Mouse (Mus musculus) midbrain, embryonic 10.5 days (tissue): ENCODE measurements around the gene Senp2. TPM values are rescaled to one million over a fixed set of nuclear protein-coding genes. Genes with fewer than 3 reads are reported as not detected.
A peak's percentile ranks its signal among the peaks of the same experiment; 100 is the strongest.

ENCODE experiments used
- DNase-seq: peaks from one replicate; pipeline ENCODE4 v3.0.0-alpha.2; 2017; ENCODE audit warnings: low spot score
- H3K27ac ChIP-seq: fragments of 300-500 bp; sonication (generic); replicated peaks from 2 replicates; pipeline ENCODE4 v1.5.1; 2016; ENCODE audit warnings: mild to moderate bottlenecking
- H3K27me3 ChIP-seq: fragments of 300-500 bp; sonication (generic); 2 replicates; pipeline ENCODE4 v1.6.1; 2016; ENCODE audit warnings: low read depth, mild to moderate bottlenecking; ENCODE audit not compliant: poor library complexity, severe bottlenecking
- H3K36me3 ChIP-seq: fragments of 300-500 bp; sonication (generic); 2 replicates; pipeline ENCODE4 v1.6.1; 2016; ENCODE audit warnings: mild to moderate bottlenecking, moderate library complexity
- H3K4me1 ChIP-seq: fragments of 300-500 bp; sonication (generic); 2 replicates; pipeline ENCODE4 v1.6.1; 2016
- H3K4me3 ChIP-seq: fragments of 300-500 bp; sonication (generic); 2 replicates; pipeline ENCODE4 v1.5.1; 2016; ENCODE audit warnings: mild to moderate bottlenecking, moderate library complexity
- H3K9me3 ChIP-seq: fragments of 300-500 bp; sonication (generic); replicated peaks from 2 replicates; pipeline ENCODE4 v1.6.1; 2016; ENCODE audit warnings: mild to moderate bottlenecking
- whole genome bisulfite sequencing: fragments of 180-500 bp; shearing (Covaris S2); methylation state at CpG from one replicate; pipeline ENCODE4 v1.1.7; 2016; 5-methylcytosine and 5-hydroxymethylcytosine counted together
- polyA plus RNA-seq: library from polyadenylated mRNA; unstranded; fragments of >200 nt; fragmentation: Nextera tagmentation; extraction: Ambion mirVana; gene quantifications from 2 replicates; pipeline ENCODE4 v1.2.1, GENCODE M21; 2016

The Senp2 gene
- polyA plus RNA-seq, 1 experiment from 2014 or later = 64.2 TPM

GRCm38 (mm10) chr16:22075829-22076619 is 66.7 kb downstream of the Senp2 start:
- peak; percentile 47 for DNase-seq
- 14% methylated on average over 5 of the region's 5 CpGs for WGBS
- H3K27ac ChIP-seq = peak overlapping the region; percentile 80

DNA sequence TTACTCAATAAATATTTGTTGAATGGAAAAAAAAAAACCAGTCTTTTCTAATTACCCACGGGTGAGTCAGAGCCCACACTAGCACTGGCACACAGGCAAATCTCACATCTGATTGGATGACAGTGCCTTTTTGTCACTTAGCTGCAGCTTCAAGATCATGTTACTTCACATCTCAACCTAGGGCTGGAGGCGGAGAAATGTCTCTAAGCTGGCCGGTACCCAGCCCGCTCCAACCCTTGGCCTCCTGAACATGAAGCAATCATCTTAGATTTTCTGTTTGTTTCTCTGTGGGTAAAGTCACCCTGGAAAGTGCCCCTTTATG is 67.3 kb downstream of the Senp2 start:
- WGBS = 41% methylated on average over 4 of the region's 4 CpGs
- Histone ChIP-seq H3K4me1 (peaks cover 22% of the 10 kb centered on the region), H3K4me3 (no peak overlapping the region), H3K27ac (peak overlapping the region; percentile 80; the same call in 1 of the 2 replicates), H3K36me3 (peaks cover 100% of the 10 kb centered on the region), H3K27me3 (no peaks in the 10 kb centered on the region), H3K9me3 (no peaks in the 10 kb centered on the region)
- DNase-seq = no peak

More at GRCm38 (mm10) chr16:22075829-22076619, 66.7 kb downstream of the Senp2 start:
- Histone ChIP-seq H3K4me3 (0 out of 2 replicates have a peak overlapping the region, but pooled peaks have one; percentile 2), H3K9me3 (no peaks in the 10 kb centered on the region), H3K4me1 (peaks cover 22% of the 10 kb centered on the region), H3K27me3 (no peaks in the 10 kb centered on the region), H3K36me3 (peaks cover 100% of the 10 kb centered on the region)

DNA sequence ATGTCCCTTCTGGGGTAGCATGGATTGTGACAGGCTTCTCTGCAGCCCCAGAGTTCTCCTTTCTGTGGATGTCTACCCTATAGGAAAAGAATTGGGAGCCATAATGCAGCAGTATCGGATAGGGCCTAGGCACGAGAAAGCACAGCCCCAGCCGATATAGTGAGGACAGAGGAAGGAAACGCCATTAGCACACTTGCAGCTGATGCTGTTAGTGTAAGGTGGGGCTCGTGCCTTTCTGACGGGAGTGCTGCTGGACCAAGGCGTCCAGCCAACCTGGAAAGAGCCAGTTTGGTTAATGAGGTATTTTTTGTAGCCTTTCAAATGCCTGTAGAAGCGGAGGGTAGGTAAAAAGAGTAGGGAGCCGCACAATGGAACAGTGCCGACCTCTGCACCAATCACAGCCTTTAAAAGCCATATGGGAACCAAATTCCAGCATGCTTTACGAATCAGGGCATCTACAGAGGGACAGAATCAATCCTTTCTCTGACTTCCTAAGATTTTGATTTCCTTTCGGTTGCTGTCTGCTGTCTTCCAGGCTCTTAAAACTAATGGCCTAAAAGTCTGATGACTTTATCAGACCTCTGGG is 70.9 kb downstream of the Senp2 start:
- peaks cover 28% of the 10 kb centered on the region for H3K4me1 ChIP-seq
- no peak for DNase-seq
- no peak overlapping the region for H3K4me3 ChIP-seq
- WGBS = 93% methylated on average over 12 of the region's 12 CpGs
- H3K36me3 ChIP-seq = peaks cover 91% of the 10 kb centered on the region
- no peaks in the 10 kb centered on the region for H3K27me3 ChIP-seq
- no peak overlapping the region for H3K27ac ChIP-seq
- no peaks in the 10 kb centered on the region for H3K9me3 ChIP-seq

- no peak overlapping the region for H3K27ac ChIP-seq
- DNase-seq = no peak
- H3K27me3 ChIP-seq = no peaks in the 10 kb centered on the region
- H3K4me3 ChIP-seq = no peak overlapping the region
- no peaks in the 10 kb centered on the region for H3K9me3 ChIP-seq
- peaks cover 77% of the 10 kb centered on the region for H3K36me3 ChIP-seq
- 91% methylated on average over 4 of the region's 4 CpGs for WGBS
- H3K4me1 ChIP-seq = peaks cover 5% of the 10 kb centered on the region; the same call in 1 of the 2 replicates
Observed at GRCm38 (mm10) chr16:22085411-22085810, 76.1 kb downstream of the Senp2 start.

GRCm38 (mm10) chr16:22091255-22091783 is 82.0 kb downstream of the Senp2 start:
- no peaks in the 10 kb centered on the region for H3K27me3 ChIP-seq
- H3K27ac ChIP-seq = no peak overlapping the region
- no peak for DNase-seq
- WGBS = 92% methylated on average over 3 of the region's 3 CpGs
- no peak overlapping the region for H3K4me3 ChIP-seq
- no peaks in the 10 kb centered on the region for H3K4me1 ChIP-seq
- no peaks in the 10 kb centered on the region for H3K9me3 ChIP-seq
- H3K36me3 ChIP-seq = peaks cover 38% of the 10 kb centered on the region

DNA sequence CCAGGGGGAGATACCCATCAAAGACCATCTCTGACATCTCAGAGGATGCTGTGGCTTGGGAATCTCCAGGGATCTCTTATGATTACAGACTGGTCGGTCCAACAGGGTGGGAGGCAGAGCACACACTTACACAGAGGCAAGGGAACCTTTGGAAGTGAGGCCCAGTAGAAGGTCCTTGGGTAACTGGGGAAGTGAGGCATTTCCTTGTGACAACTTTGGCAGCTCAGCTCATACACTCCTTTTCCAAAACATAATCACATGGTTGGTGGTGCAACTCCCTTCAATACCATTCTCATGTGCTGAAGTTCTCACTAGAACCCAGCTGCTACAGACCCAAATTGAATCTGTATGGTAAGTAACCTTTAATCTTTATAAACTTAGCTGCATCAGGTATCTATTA is 86.5 kb downstream of the Senp2 start:
- Histone ChIP-seq H3K27me3 (no peaks in the 10 kb centered on the region), H3K4me3 (no peak overlapping the region), H3K27ac (no peak overlapping the region), H3K4me1 (peaks cover 11% of the 10 kb centered on the region), H3K9me3 (0 out of 2 replicates have a peak, but pooled peaks cover 5% of the 10 kb centered on the region), H3K36me3 (peaks cover 28% of the 10 kb centered on the region)
- WGBS = 81% methylated on average over 1 of the region's 1 CpGs
- DNase-seq = no peak

GRCm38 (mm10) chr16:22097659-22098058 is 88.4 kb downstream of the Senp2 start:
- Histone ChIP-seq H3K27ac (no peak overlapping the region), H3K9me3 (0 out of 2 replicates have a peak, but pooled peaks cover 5% of the 10 kb centered on the region), H3K36me3 (peaks cover 41% of the 10 kb centered on the region), H3K4me1 (peaks cover 11% of the 10 kb centered on the region), H3K4me3 (no peak overlapping the region), H3K27me3 (no peaks in the 10 kb centered on the region)
- DNase-seq = no peak
- WGBS = 58% methylated on average over 7 of the region's 7 CpGs

Other genes starting within 250 kb of the Senp2 start
- gene Ehhadh, start 221.7 kb upstream of the Senp2 start, polyA plus RNA-seq = 2.4 and 2.5 TPM in 2 replicates
- 2.1 and 4.2 TPM in 2 replicates for gene Map3k13, start 215.1 kb upstream of the Senp2 start, polyA plus RNA-seq
- 30.4 and 34.3 TPM in 2 replicates for gene Tmem41a, start 61.9 kb upstream of the Senp2 start, polyA plus RNA-seq
- 0.15 and 0.50 TPM in 2 replicates for gene Liph, start 13.8 kb upstream of the Senp2 start, polyA plus RNA-seq
- 127 and 148 TPM in 2 replicates for gene Igf2bp2, start 153.8 kb downstream of the Senp2 start, polyA plus RNA-seq